Mouse (Mus musculus) limb, embryonic 12.5 days (tissue): ENCODE data around the gene Btrc. TPM values are rescaled to one million over a fixed set of nuclear protein-coding genes. Genes with fewer than 3 reads are reported as not detected.
"Not testable (repeated sequence)": the region's sequence is repeated elsewhere in the genome, so short reads cannot be mapped to it uniquely, and the experiment has no call there.

ENCODE experiments used
- ATAC-seq: fragments of 200-750 bp; cut with Nextera tagmentation; 2 replicates; pipeline ENCODE4 v1.8.0; 2017; ENCODE audit warnings: low read depth, moderate TSS enrichment; ENCODE audit not compliant: insufficient number of reproducible peaks, insufficient read depth, low FRiP score, low TSS enrichment
- H3K27ac ChIP-seq: fragments of 300-500 bp; sonication (generic); 2 replicates; pipeline ENCODE4 v1.5.1; 2016; ENCODE audit warnings: mild to moderate bottlenecking, moderate library complexity
- H3K27me3 ChIP-seq: fragments of 300-500 bp; sonication (generic); 2 replicates; pipeline ENCODE4 v1.6.1; 2016; ENCODE audit warnings: mild to moderate bottlenecking, moderate library complexity
- H3K36me3 ChIP-seq: fragments of 300-500 bp; sonication (generic); 2 replicates; pipeline ENCODE4 v1.6.1; 2016; ENCODE audit warnings: mild to moderate bottlenecking, moderate library complexity
- H3K4me1 ChIP-seq: fragments of 300-500 bp; sonication (generic); replicated peaks from 2 replicates; pipeline ENCODE4 v1.6.1; 2016
- H3K4me2 ChIP-seq: fragments of 300-500 bp; sonication (generic); 2 replicates; pipeline ENCODE4 v1.6.1; 2016; ENCODE audit warnings: mild to moderate bottlenecking, moderate library complexity
- H3K4me3 ChIP-seq: fragments of 300-500 bp; sonication (generic); replicated peaks from 2 replicates; pipeline ENCODE4 v1.5.1; 2016; ENCODE audit warnings: mild to moderate bottlenecking
- H3K9ac ChIP-seq: fragments of 300-500 bp; sonication (generic); replicated peaks from 2 replicates; pipeline ENCODE4 v1.6.1; 2016; ENCODE audit warnings: mild to moderate bottlenecking, moderate library complexity
- H3K9me3 ChIP-seq: fragments of 300-500 bp; sonication (generic); 2 replicates; pipeline ENCODE4 v1.6.1; 2016; ENCODE audit warnings: mild to moderate bottlenecking, moderate library complexity
- WGBS: fragments of 180-500 bp; shearing (Covaris S2); methylation state at CpG from one replicate; pipeline ENCODE4 v1.1.7; 2016; 5-methylcytosine and 5-hydroxymethylcytosine counted together
- polyA plus RNA-seq: library from polyadenylated mRNA; unstranded; fragments of >200 nt; fragmentation: Nextera tagmentation; extraction: Ambion mirVana; gene quantifications from 2 replicates; pipeline ENCODE4 v1.2.1, GENCODE M21; 2016

Btrc gene
- polyA plus RNA-seq, 1 experiment from 2014 or later, result 55.7 TPM

- no peak overlapping the region for H3K9ac ChIP-seq
- no peak overlapping the region for H3K27ac ChIP-seq
- H3K36me3 ChIP-seq, result peaks cover 51% of the 10 kb centered on the region
- no peak for ATAC-seq
- 44% methylated on average over 6 of the region's 6 CpGs for WGBS
- H3K4me1 ChIP-seq, result peaks cover 23% of the 10 kb centered on the region
- H3K4me2 ChIP-seq, result no peak overlapping the region
- no peaks in the 10 kb centered on the region for H3K9me3 ChIP-seq
- peaks cover 5% of the 10 kb centered on the region; the same call in 1 of the 2 replicates for H3K27me3 ChIP-seq
- no peak overlapping the region for H3K4me3 ChIP-seq
These were observed 168.0 kb downstream of the Btrc start for GRCm38 (mm10) chr19:45531554-45531953.

DNA sequence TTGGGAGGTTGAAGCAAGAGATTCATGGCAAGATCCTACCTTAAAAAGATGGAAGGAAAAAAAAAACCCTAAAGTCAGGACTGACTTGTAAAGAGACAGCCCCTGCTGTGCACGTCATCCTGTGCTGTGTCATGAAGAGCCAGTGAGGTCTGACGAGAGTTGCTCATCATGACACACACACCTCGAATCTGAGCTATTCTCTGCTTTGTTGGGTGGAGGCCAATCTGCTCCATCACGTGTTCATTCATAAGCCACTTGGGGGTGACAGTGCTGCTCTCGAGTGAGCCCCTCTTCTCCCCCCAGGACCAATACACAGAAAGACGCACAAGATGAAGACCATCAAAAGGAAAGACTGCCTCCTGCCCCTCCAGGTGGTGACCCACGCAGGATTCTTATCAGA, 170.1 kb downstream of the Btrc start:
- no peaks in the 10 kb centered on the region for H3K9me3 ChIP-seq
- peaks cover 23% of the 10 kb centered on the region for H3K4me1 ChIP-seq
- no peak overlapping the region for H3K4me3 ChIP-seq
- H3K27me3 ChIP-seq, result peaks cover 11% of the 10 kb centered on the region; the same call in 1 of the 2 replicates
- no peak overlapping the region for H3K9ac ChIP-seq
- peaks cover 30% of the 10 kb centered on the region for H3K36me3 ChIP-seq
- H3K27ac ChIP-seq, result no peak overlapping the region
- H3K4me2 ChIP-seq, result no peak overlapping the region
- 76% methylated on average over 7 of the region's 7 CpGs for WGBS
- ATAC-seq, result no peak

GRCm38 (mm10) chr19:45535214-45535735, 171.7 kb downstream of the Btrc start:
- no peak for ATAC-seq
- peaks cover 28% of the 10 kb centered on the region for H3K27me3 ChIP-seq
- 38% methylated on average over 8 of the region's 8 CpGs for WGBS

DNA sequence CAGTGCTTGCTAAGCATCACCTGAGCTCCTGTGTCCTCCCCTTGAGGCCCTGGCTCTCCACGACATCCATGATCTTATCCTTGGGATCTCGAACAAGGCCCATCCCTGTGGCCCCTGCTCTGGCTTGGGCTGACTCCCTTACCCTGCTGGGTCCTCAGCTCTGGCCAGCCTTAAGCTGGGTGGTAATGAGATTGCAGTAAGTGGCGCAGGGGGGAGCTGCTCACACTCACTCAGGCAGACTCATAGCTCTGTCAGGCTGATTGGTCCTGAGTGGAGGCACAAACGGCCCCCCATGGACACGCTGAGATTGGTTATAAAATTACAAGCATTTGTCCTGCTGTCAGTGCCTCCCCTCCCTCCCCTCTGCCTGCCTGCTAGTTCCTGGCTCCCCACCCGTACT, 172.4 kb downstream of the Btrc start:
- no peaks in the 10 kb centered on the region for H3K9me3 ChIP-seq
- H3K4me3 ChIP-seq, result no peak overlapping the region
- H3K9ac ChIP-seq, result no peak overlapping the region
- WGBS, result 33% methylated on average over 6 of the region's 6 CpGs
- no peak for ATAC-seq
- no peak overlapping the region for H3K27ac ChIP-seq
- H3K4me1 ChIP-seq, result peaks cover 24% of the 10 kb centered on the region
- H3K36me3 ChIP-seq, result peaks cover 7% of the 10 kb centered on the region; the same call in 1 of the 2 replicates
- peaks cover 35% of the 10 kb centered on the region for H3K27me3 ChIP-seq
- H3K4me2 ChIP-seq, result no peak overlapping the region

More at GRCm38 (mm10) chr19:45535214-45535735, 171.7 kb downstream of the Btrc start:
- H3K9ac ChIP-seq, result no peak overlapping the region
- no peak overlapping the region for H3K4me2 ChIP-seq
- no peak overlapping the region for H3K27ac ChIP-seq
- no peak overlapping the region for H3K4me3 ChIP-seq
- peaks cover 23% of the 10 kb centered on the region for H3K4me1 ChIP-seq
- H3K9me3 ChIP-seq, result no peaks in the 10 kb centered on the region
- peaks cover 14% of the 10 kb centered on the region for H3K36me3 ChIP-seq

DNA sequence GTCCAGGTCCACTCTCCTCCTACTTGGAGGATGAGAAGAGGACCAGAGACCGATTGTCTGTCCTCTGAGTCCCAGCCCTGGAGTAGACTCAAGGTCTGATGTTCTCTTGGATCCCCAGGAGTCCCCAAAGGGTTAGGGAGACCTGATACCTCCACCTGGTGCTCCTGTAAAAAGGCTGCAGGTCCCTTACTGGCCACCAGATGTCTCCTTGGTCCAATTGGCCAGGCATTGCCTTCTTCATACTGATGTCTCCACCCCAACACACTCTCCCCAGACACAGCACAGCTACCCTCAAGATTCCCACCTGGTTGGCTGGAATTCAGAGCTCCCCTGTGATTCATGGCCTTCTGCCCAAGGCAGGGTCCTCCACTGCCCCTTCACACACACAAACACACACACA, 174.0 kb downstream of the Btrc start:
- Histone ChIP-seq H3K4me3 (no peak overlapping the region), H3K9me3 (no peaks in the 10 kb centered on the region), H3K27ac (no peak overlapping the region), H3K4me1 (peaks cover 37% of the 10 kb centered on the region), H3K27me3 (peaks cover 50% of the 10 kb centered on the region), H3K4me2 (no peak overlapping the region), H3K36me3 (no peaks in the 10 kb centered on the region), H3K9ac (no peak overlapping the region)
- no peak for ATAC-seq
- whole genome bisulfite sequencing, result 62% methylated on average over 1 of the region's 1 CpGs

GRCm38 (mm10) chr19:45540657-45541408, 177.3 kb downstream of the Btrc start:
- ATAC-seq, result no peak

GRCm38 (mm10) chr19:45541409-45542041, 178.0 kb downstream of the Btrc start:
- Histone ChIP-seq H3K9ac (peak overlapping the region; percentile 52; the same call in 1 of the 2 replicates), H3K27me3 (peaks cover 77% of the 10 kb centered on the region), H3K9me3 (no peaks in the 10 kb centered on the region), H3K27ac (no peak overlapping the region), H3K36me3 (no peaks in the 10 kb centered on the region), H3K4me3 (peak overlapping the region; percentile 47), H3K4me2 (peak overlapping the region; percentile 83), H3K4me1 (peaks cover 27% of the 10 kb centered on the region)
- no peak; the same call in 1 of the 2 replicates for ATAC-seq
- WGBS, result under 1% methylated on average over 36 of the region's 58 CpGs

More at GRCm38 (mm10) chr19:45540657-45541408, 177.3 kb downstream of the Btrc start:
- Histone ChIP-seq H3K4me2 (peak overlapping the region; percentile 83), H3K4me3 (peak overlapping the region; percentile 47), H3K27ac (no peak overlapping the region), H3K9me3 (no peaks in the 10 kb centered on the region), H3K36me3 (no peaks in the 10 kb centered on the region), H3K4me1 (peaks cover 31% of the 10 kb centered on the region), H3K9ac (no peak overlapping the region), H3K27me3 (peaks cover 71% of the 10 kb centered on the region)
- WGBS, result 29% methylated on average over 8 of the region's 8 CpGs

DNA sequence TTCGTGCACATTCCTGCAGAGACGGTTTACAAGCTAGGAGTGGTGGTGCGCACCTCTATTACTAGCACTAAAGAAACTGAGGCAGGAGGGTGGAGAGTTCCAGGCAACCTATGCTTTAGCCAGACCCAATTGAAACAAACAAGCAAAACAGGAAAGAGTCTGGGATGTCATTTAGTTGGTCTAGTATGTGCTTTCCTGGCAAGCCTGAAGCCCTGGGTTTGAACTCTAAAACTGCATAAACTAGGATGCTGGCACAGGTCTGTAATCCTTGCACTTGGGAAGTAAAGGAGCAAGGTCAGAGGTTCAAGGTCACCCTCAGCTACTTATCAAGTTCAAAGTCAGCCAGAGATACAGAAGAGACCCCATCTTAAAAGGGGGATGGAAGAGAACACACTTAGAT, 178.5 kb downstream of the Btrc start:
- Histone ChIP-seq H3K27ac (no peak overlapping the region), H3K9me3 (no peaks in the 10 kb centered on the region), H3K4me1 (peaks cover 27% of the 10 kb centered on the region), H3K9ac (peak overlapping the region; percentile 52; the same call in 1 of the 2 replicates), H3K4me2 (peak overlapping the region; percentile 83), H3K4me3 (peak overlapping the region; percentile 47), H3K36me3 (no peaks in the 10 kb centered on the region), H3K27me3 (peaks cover 80% of the 10 kb centered on the region)
- WGBS, result 11% methylated on average over 3 of the region's 3 CpGs
- ATAC-seq, result no peak

- Histone ChIP-seq H3K27me3 (peaks cover 79% of the 10 kb centered on the region), H3K36me3 (no peaks in the 10 kb centered on the region), H3K9ac (peak overlapping the region; percentile 34; the same call in 1 of the 2 replicates), H3K9me3 (no peaks in the 10 kb centered on the region), H3K4me2 (peak overlapping the region; percentile 82), H3K4me3 (peak overlapping the region; percentile 38), H3K27ac (no peak overlapping the region), H3K4me1 (peaks cover 27% of the 10 kb centered on the region)
- ATAC-seq, result peak; percentile 21; the same call in 1 of the 2 replicates
- 0% methylated on average over 14 of the region's 26 CpGs for WGBS
These were observed 180.8 kb downstream of the Btrc start for GRCm38 (mm10) chr19:45544152-45544924.

DNA sequence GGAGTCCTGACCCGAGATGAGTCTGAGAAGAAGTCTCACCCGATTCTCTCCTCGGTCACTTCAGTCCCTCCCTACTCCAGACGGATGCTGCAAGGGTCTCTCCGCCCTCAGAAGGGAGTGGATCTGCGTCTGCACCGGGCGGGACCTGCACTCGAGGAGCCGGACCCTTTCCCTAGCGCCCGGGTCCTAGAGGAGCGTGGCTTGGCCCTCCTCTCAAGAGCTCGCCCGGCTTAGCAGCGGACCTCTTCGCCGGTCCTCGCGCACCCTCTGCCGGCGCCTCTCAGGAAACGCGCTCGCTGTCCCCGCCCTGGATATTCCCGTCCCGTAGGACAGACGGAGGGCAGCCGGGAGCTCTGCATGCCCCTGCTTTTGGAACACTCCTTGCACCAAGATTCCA, 181.4 kb downstream of the Btrc start:
- WGBS, result under 1% methylated on average over 30 of the region's 30 CpGs
- Histone ChIP-seq H3K4me2 (peak overlapping the region; percentile 82), H3K4me1 (peaks cover 27% of the 10 kb centered on the region), H3K4me3 (peak overlapping the region; percentile 38), H3K9me3 (no peaks in the 10 kb centered on the region), H3K27ac (no peak overlapping the region), H3K36me3 (no peaks in the 10 kb centered on the region), H3K9ac (peak overlapping the region; percentile 34; the same call in 1 of the 2 replicates), H3K27me3 (peaks cover 79% of the 10 kb centered on the region)
- peak; percentile 73 for ATAC-seq

DNA sequence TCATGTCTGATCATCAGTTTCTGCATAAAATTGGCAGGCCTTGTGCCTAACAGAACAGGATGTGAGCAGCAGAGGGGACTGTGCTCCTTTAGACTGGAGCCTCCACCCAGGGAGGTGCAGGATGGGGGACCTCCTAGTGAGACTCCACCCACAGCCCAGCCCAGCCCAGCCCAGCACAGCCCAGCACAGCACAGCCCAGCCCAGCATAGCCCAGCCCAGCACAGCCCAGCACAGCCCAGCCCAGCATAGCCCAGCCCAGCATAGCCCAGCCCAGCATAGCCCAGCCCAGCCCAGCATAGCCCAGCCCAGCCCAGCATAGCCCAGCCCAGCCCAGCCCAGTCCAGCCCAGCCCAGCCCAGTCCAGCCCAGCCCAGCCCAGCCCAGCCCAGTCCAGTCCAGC, 184.7 kb downstream of the Btrc start:
- H3K9me3 ChIP-seq, H3K27ac ChIP-seq, H3K4me3 ChIP-seq, ATAC-seq, H3K9ac ChIP-seq, H3K4me2 ChIP-seq: not testable (repeated sequence)
- H3K27me3 ChIP-seq, result peaks cover 50% of the 10 kb centered on the region
- H3K36me3 ChIP-seq, result peaks cover 13% of the 10 kb centered on the region
- peaks cover 27% of the 10 kb centered on the region for H3K4me1 ChIP-seq
